In genomic region chr14:12387176-12387575, GRCm38 (mm10) we compare ENCODE assay signal across 11 mouse cellular contexts.
"Had no signal": no experiment of that assay in that cellular context is flagged by ENCODE, and none has a peak within 500 bp of the region (broad histone marks: within the 10 kb centered on the region; RNA-seq: fewer than 3 reads in every experiment).

No protein-coding gene starts in this region.

- DNase-seq: kidney, postnatal 10 days; kidney, postnatal 36 days; liver, embryonic 13.5 days; lung, adult 2 months; right cerebral cortex, adult 18-20 months; right cerebral cortex, postnatal 14 days; right cerebral cortex, postnatal 4 days; thymus, adult 2 months; thymus, postnatal 14 days; thymus, postnatal 4 days had no signal

- ATAC-seq: midbrain, embryonic 15.5 days had no signal
